ENCODE assay signal across 11 mouse cellular contexts in genomic region chrX:155643975-155644374, GRCm38 (mm10). TPM values are rescaled to one million over a fixed set of nuclear protein-coding genes. Genes with fewer than 3 reads are reported as not detected.
DNase-seq lines count a peak whose midpoint lies in the region.
"Had no signal": no experiment of that assay in that cellular context is flagged by ENCODE, and none has a peak within 500 bp of the region (broad histone marks: within the 10 kb centered on the region; RNA-seq: fewer than 3 reads in every experiment).

No protein-coding gene starts in this region.

- intact Hi-C loops in heart, postnatal 36 days (cut with DNase I), result loop anchor here (10.0 kb wide), 1 partner anchor 1811 kb away; no protein-coding TSS in a partner anchor

- peak; percentile 40 for DNase-seq in kidney, adult 9 months
- DNase-seq in kidney, adult 18-20 months, result no peak
- peak; percentile 12 for DNase-seq in ovary, postnatal 14 days (ENCODE audit: low spot score)
- no peak for DNase-seq in ovary, adult 18-20 months (ENCODE audit: low spot score)
- DNase-seq in cerebellum, adult 9-10 months, result peak; percentile 44
- peak; percentile 54 for DNase-seq in retina, embryonic 14.5 days (ENCODE audit: low spot score)
- no peak for DNase-seq in heart, postnatal 36 days
- DNase-seq in spleen, adult 12 weeks (ENCODE audit: low spot score), result no peak
- DNase-seq: gastrocnemius, postnatal 25 days; thymus, adult 2 months had no signal

RNA-seq across cellular contexts. Expression of gene Gm15155, which starts 19.4 kb away (rescaled TPM):
- not detected for total RNA-seq in heart, postnatal 36 days (2021)
- total RNA-seq: gastrocnemius, postnatal 25 days; layer of hippocampus, postnatal 36 days had no signal

RNA-seq across cellular contexts. Expression of gene Ptchd1, which starts 20.4 kb away (rescaled TPM):
- under 1 TPM; 0.11 to 0.14 TPM for total RNA-seq in heart, postnatal 36 days (2021)

Comparison
In these comparisons a context has a peak if more than half of its experiments do, and no peak if none do; other contexts are left out.
1. DNase-seq: peak in kidney, adult 9 months (single experiment), ovary, postnatal 14 days (single experiment), cerebellum, adult 9-10 months (single experiment) and retina, embryonic 14.5 days (single experiment); none in kidney, adult 18-20 months (single experiment), ovary, adult 18-20 months (single experiment), heart, postnatal 36 days (0 of 2) and spleen, adult 12 weeks (single experiment).